Mouse (Mus musculus) adrenal gland, adult 8-10 months (tissue): ENCODE data around the gene Schip1. TPM values are rescaled to one million over a fixed set of nuclear protein-coding genes. Genes with fewer than 3 reads are reported as not detected.

Experiments used
- DNase-seq: peaks from one replicate; pipeline ENCODE4 v3.0.0; 2022
- total RNA-seq, 4 experiments: library from RNA; stranded (reverse); gene quantifications; 2 replicates each; pipeline ENCODE4 v1.2.4; 2022

Schip1 gene
- total RNA-seq, 4 experiments from 2014 or later: 7.6 to 8.7 (median 8.6) TPM

- DNase-seq: no peak
Observed at GRCm38 (mm10) chr3:68130386-68130785, 65.8 kb downstream of the Schip1 start.

- DNase-seq: no peak
Observed at GRCm38 (mm10) chr3:68138833-68139627, 74.4 kb downstream of the Schip1 start.

DNA sequence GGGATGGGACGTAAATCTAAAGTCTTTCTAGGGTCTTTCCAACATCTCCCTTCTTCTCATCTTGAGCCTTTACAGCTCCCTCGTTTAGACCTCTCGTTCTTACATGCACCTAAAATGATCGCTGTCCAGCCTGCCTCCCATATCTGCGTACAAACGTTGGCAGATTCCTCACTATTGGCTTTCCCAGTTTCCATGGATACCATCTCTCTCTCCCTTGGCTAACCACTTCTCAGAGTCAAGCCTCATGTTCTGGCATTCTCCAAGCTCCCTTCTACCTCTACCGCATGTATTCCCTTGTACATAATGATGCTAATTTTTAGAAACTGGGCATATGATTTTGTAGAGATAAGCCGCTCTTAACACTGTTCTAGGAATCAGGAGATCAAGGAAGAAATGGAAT is 86.1 kb downstream of the Schip1 start:
- no peak for DNase-seq

DNA sequence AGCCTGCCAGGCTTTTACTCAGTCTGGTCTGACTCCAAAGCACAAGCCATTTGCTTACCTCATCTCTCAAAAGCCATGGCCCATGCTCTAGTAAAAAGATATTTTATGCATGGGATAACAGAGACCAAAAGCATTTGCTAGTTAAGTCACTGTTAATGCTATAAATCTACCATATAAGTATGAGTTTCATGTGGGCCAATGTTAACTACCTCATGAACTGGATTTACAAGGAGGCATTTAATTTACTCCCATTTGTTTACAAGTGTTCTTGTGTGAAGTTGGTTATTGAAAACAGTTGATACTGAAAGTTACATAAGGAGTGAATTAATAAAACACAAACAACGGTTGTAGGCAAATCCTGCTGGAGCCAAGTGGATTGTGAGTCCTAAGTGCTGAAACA is 95.6 kb downstream of the Schip1 start:
- DNase-seq: no peak

GRCm38 (mm10) chr3:68160760-68161159 is 96.2 kb downstream of the Schip1 start:
- no peak for DNase-seq

DNA sequence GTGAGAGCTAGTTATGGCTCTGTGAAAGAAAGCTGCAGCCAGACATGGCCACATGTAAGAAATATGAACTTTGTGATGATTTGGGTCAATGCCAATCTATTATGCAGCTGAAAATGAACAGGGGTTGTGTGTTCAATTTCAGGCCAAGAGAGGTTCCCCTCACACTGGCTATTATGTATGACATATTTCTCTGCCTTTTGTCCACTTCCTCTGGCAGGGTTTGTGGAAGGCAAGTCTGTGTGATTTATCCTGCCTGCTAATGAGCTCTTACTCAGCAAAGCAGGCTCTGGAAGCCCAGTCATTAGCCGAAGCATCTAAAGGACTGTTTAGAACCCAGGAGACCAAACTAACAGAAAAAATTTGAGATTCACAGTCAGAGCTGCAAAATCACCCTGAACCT is 113.6 kb downstream of the Schip1 start:
- DNase-seq: no peak

GRCm38 (mm10) chr3:68187471-68187870 is 122.9 kb downstream of the Schip1 start:
- no peak for DNase-seq

- DNase-seq: no peak
Observed at GRCm38 (mm10) chr3:68189100-68189499, 124.5 kb downstream of the Schip1 start.

GRCm38 (mm10) chr3:68196933-68197332 is 132.3 kb downstream of the Schip1 start:
- DNase-seq: no peak

GRCm38 (mm10) chr3:68201214-68201613 is 136.6 kb downstream of the Schip1 start:
- DNase-seq: no peak

- DNase-seq: no peak
Observed at GRCm38 (mm10) chr3:68202162-68202902, 137.7 kb downstream of the Schip1 start.

GRCm38 (mm10) chr3:68203934-68204467 is 139.4 kb downstream of the Schip1 start:
- DNase-seq: no peak

GRCm38 (mm10) chr3:68210422-68210821 is 145.8 kb downstream of the Schip1 start:
- DNase-seq: no peak

DNA sequence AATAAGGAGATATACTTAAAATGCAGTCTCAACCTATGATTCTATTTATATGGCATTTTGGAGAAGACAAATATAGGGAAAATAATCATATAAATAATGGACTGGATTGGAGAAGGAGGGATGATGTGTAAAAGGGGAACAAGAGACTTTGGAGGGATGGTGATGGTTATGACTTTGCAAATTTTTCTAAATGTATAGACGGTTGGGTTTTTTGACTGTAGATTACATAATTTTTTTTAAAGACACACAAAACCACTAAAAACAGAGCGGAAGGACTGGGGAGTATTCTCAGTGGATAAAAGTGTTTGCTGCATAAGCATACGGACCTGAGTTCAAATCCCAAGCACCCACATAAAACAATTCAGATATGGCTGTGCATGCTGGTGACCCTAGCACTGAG is 156.8 kb downstream of the Schip1 start:
- no peak for DNase-seq

GRCm38 (mm10) chr3:68239887-68240286 is 175.3 kb downstream of the Schip1 start:
- DNase-seq: no peak

- DNase-seq: no peak
Observed at GRCm38 (mm10) chr3:68243239-68243638, 178.6 kb downstream of the Schip1 start.

DNA sequence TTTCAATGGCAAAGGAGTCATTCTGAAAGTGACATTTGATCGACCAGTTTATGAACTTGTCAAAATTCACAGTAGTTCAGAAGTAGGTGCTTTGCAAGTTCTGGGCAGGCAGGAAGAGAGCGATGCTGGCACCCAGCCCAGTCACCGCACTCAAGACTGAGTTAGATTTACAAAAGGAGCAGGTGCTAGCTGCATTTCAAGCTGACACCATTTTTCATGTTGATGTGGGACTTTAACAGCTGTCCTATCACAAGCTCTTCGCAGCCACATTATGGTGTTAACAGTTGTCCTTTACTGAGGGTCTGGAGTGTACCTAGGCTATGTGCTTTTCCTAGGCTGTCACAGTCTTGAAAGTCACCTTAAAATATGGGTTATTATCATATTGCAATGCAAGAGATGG is 181.6 kb downstream of the Schip1 start:
- no peak for DNase-seq

- no peak for DNase-seq
Observed at GRCm38 (mm10) chr3:68250589-68250988, 186.0 kb downstream of the Schip1 start.

- no peak for DNase-seq
Observed at GRCm38 (mm10) chr3:68252335-68252734, 187.7 kb downstream of the Schip1 start.

- no peak for DNase-seq
Observed at GRCm38 (mm10) chr3:68262304-68262703, 197.7 kb downstream of the Schip1 start.

DNA sequence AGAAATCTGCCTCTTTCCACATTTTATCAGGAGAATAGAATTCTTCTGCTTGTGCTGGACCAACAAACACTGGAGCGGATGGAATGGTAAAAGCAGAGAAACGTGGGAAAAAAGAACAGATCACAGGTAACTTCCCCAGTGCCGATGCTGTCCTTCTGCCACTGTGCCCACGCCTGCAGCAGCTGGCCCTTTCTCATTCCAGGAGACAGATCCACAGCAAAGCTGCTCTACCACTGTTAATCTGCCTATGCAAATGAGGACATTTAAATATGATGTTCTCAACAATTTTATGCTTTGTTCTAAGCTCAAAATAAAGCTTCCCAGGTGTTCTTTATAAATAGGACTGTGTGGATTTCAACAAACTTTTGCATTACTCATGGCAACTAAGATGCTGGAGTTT is 203.3 kb downstream of the Schip1 start:
- DNase-seq: no peak

GRCm38 (mm10) chr3:68269251-68269650 is 204.6 kb downstream of the Schip1 start:
- DNase-seq: no peak

DNA sequence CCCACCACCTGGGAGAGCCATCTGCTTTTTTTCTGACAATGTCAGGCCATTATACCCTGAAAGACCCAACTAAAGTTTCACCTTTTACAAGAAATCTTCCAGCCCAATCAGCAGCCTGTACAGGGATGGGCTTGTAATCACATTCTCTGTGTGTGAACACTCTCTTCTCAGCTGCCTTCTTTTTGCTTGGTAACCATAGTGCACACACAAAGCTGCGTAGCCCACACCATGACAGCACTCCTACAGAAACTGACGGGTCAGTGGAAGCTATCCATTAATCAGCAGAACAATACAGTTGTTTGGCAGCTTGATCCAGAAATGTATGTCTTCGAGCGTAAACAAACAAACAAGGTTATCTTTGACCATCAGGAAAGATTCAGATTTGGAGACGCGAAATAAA is 205.6 kb downstream of the Schip1 start:
- DNase-seq: no peak

- DNase-seq: no peak
Observed at GRCm38 (mm10) chr3:68271457-68271856, 206.9 kb downstream of the Schip1 start.
